Mouse (Mus musculus) myocyte (in vitro differentiated cells): ENCODE measurements around the gene Ppp6r1. TPM values are rescaled to one million over a fixed set of nuclear protein-coding genes. Genes with fewer than 3 reads are reported as not detected.

ENCODE experiments used
- H3K27me3 ChIP-seq: one replicate; pipeline ENCODE4 v1.6.1; 2011; ENCODE audit not compliant: control insufficient read depth, insufficient read depth, insufficient read length
- H3K36me3 ChIP-seq: one replicate; pipeline ENCODE4 v1.6.1; 2011; ENCODE audit not compliant: control insufficient read depth, insufficient read depth
- H3K4me2 ChIP-seq: one replicate; pipeline ENCODE4 v1.6.1; 2011; ENCODE audit warnings: low read depth, control low read depth
- H3K4me3 ChIP-seq: one replicate; pipeline ENCODE4 v1.5.1; 2011; ENCODE audit warnings: mild to moderate bottlenecking, control low read depth, moderate library complexity
- H3K79me2 ChIP-seq: one replicate; pipeline ENCODE4 v1.6.1; 2011; ENCODE audit not compliant: control insufficient read depth, insufficient read depth
- H3ac ChIP-seq: one replicate; pipeline ENCODE4 v1.6.1; 2011; ENCODE audit not compliant: control insufficient read depth, insufficient read length
- CEBPB ChIP-seq: IDR thresholded peaks from 2 replicates; pipeline ENCODE4 v1.6.1; 2011; ENCODE audit warnings: mild to moderate bottlenecking, moderate library complexity; ENCODE audit not compliant: poor library complexity, insufficient read depth, severe bottlenecking
- E2F4 ChIP-seq: IDR thresholded peaks from one replicate; pipeline ENCODE4 v1.6.1; 2011; ENCODE audit warnings: mild to moderate bottlenecking, control low read depth, moderate library complexity; ENCODE audit not compliant: insufficient read depth
- MAX ChIP-seq: IDR thresholded peaks from one replicate; pipeline ENCODE4 v1.6.1; 2011; ENCODE audit warnings: low read depth, mild to moderate bottlenecking, control low read depth
- MYOD1 ChIP-seq, 3 experiments: IDR thresholded peaks; one replicate each; pipeline ENCODE4 v1.6.1; 2011; ENCODE audit warnings: control low read depth in 2 of 3, low read depth in 2 of 3, mild to moderate bottlenecking in 2 of 3, moderate library complexity in 1 of 3; ENCODE audit not compliant: insufficient read length in 2 of 3, control insufficient read depth in 1 of 3
- MYOG ChIP-seq, 3 experiments: IDR thresholded peaks; one replicate each; pipeline ENCODE4 v1.6.1; 2011; ENCODE audit warnings: control low read depth in 2 of 3, low read depth in 2 of 3, mild to moderate bottlenecking in 2 of 3; ENCODE audit not compliant: insufficient read length in 2 of 3, control insufficient read depth in 1 of 3, insufficient read depth in 1 of 3
- POLR2A ChIP-seq: IDR thresholded peaks from one replicate; pipeline ENCODE4 v1.6.1; 2011; ENCODE audit warnings: low read depth, mild to moderate bottlenecking, control low read depth, moderate library complexity; ENCODE audit not compliant: insufficient read length
- POLR2AphosphoS2 ChIP-seq: IDR thresholded peaks from one replicate; pipeline ENCODE4 v1.6.1; 2011; ENCODE audit warnings: low read depth, control low read depth; ENCODE audit not compliant: insufficient read length
- REST ChIP-seq: IDR thresholded peaks from one replicate; pipeline ENCODE4 v1.6.1; 2011; ENCODE audit warnings: mild to moderate bottlenecking, control low read depth, moderate library complexity; ENCODE audit not compliant: insufficient read depth, insufficient read length
- SRF ChIP-seq: IDR thresholded peaks from one replicate; pipeline ENCODE4 v1.6.1; 2011; ENCODE audit warnings: low read depth; ENCODE audit not compliant: control insufficient read depth, insufficient read length
- TCF12 ChIP-seq: IDR thresholded peaks from one replicate; pipeline ENCODE4 v1.6.1; 2011; ENCODE audit warnings: mild to moderate bottlenecking, control low read depth; ENCODE audit not compliant: poor library complexity, insufficient read depth, severe bottlenecking
- TCF3 ChIP-seq: IDR thresholded peaks from one replicate; pipeline ENCODE4 v1.6.1; 2011; ENCODE audit warnings: low read depth, control low read depth; ENCODE audit not compliant: insufficient read length
- USF1 ChIP-seq: IDR thresholded peaks from one replicate; pipeline ENCODE4 v1.6.1; 2011; ENCODE audit warnings: low read depth, mild to moderate bottlenecking, control low read depth, moderate library complexity
- polyA plus RNA-seq: library from polyadenylated mRNA; unstranded; fragments of >200 nt; fragmentation: generic; extraction: Trizol; gene quantifications from one replicate; pipeline ENCODE4 v1.2.1, GENCODE M21; 2012; ENCODE audit warnings: missing spikeins

The Ppp6r1 gene
- polyA plus RNA-seq, 1 experiment, result 46.1 TPM

GRCm38 (mm10) chr7:4668506-4668905, 9.7 kb upstream of the Ppp6r1 start:
- Histone ChIP-seq H3K27me3 (no peaks in the 10 kb centered on the region), H3K36me3 (peaks cover 6% of the 10 kb centered on the region), H3K79me2 (no peaks in the 10 kb centered on the region), H3K4me3 (no peak overlapping the region), H3K4me2 (no peak overlapping the region), H3ac (no peak overlapping the region)
- no peak for TF ChIP-seq TCF12

GRCm38 (mm10) chr7:4666871-4667270, 8.1 kb upstream of the Ppp6r1 start:
- Histone ChIP-seq H3K4me2 (no peak overlapping the region), H3K4me3 (no peak overlapping the region), H3ac (no peak overlapping the region), H3K79me2 (no peaks in the 10 kb centered on the region), H3K36me3 (peaks cover 6% of the 10 kb centered on the region), H3K27me3 (no peaks in the 10 kb centered on the region)
- TF ChIP-seq E2F4 (no peak), MYOD1 (IDR thresholded peaks at IDR 0.05; ENCODE audit: control insufficient read depth in 1 of 3, insufficient read length in 2 of 3, low read depth in 2 of 3) (no peak), TCF12 (no peak), TCF3 (no peak), POLR2A (no peak), POLR2AphosphoS2 (no peak), SRF (no peak), USF1 (no peak), CEBPB (no peak), MYOG (IDR thresholded peaks at IDR 0.05; ENCODE audit: control insufficient read depth in 1 of 3, insufficient read depth in 1 of 3, insufficient read length in 2 of 3, low read depth in 2 of 3) (no peak), REST (no peak), MAX (no peak)

GRCm38 (mm10) chr7:4663742-4664141, 4.9 kb upstream of the Ppp6r1 start:
- Histone ChIP-seq H3K27me3 (no peaks in the 10 kb centered on the region), H3ac (no peak overlapping the region), H3K4me2 (no peak overlapping the region), H3K4me3 (no peak overlapping the region), H3K79me2 (no peaks in the 10 kb centered on the region), H3K36me3 (no peaks in the 10 kb centered on the region)
- no peak for TF ChIP-seq SRF
- TF ChIP-seq CEBPB, result no peak
- no peak for TF ChIP-seq E2F4
- no peak for TF ChIP-seq POLR2AphosphoS2
- no peak for TF ChIP-seq USF1
- TF ChIP-seq REST, result no peak
- TF ChIP-seq MYOG (IDR thresholded peaks at IDR 0.05; ENCODE audit: control insufficient read depth in 1 of 3, insufficient read depth in 1 of 3, insufficient read length in 2 of 3, low read depth in 2 of 3), result no peak
- no peak for TF ChIP-seq POLR2A

- no peaks in the 10 kb centered on the region for H3K36me3 ChIP-seq
- peaks cover under 1% of the 10 kb centered on the region for H3K79me2 ChIP-seq
- H3K4me2 ChIP-seq, result no peak overlapping the region
- TF ChIP-seq TCF3, result no peak
- no peak overlapping the region for H3K4me3 ChIP-seq
- H3ac ChIP-seq, result no peak overlapping the region
- H3K27me3 ChIP-seq, result no peaks in the 10 kb centered on the region
Observed at GRCm38 (mm10) chr7:4663179-4663578, 4.4 kb upstream of the Ppp6r1 start.

- Histone ChIP-seq H3K27me3 (no peaks in the 10 kb centered on the region), H3K79me2 (peaks cover 33% of the 10 kb centered on the region), H3ac (peak overlapping the region; percentile 29), H3K4me2 (peak overlapping the region; percentile 99), H3K36me3 (no peaks in the 10 kb centered on the region), H3K4me3 (peak overlapping the region; percentile 66)
- TF ChIP-seq TCF3 (no peak), USF1 (no peak), POLR2A (no peak)
Observed at GRCm38 (mm10) chr7:4659911-4660443, 1.2 kb upstream of the Ppp6r1 start.

- Histone ChIP-seq H3K4me2 (peak overlapping the region; percentile 84), H3ac (peak overlapping the region; percentile 29), H3K4me3 (peak overlapping the region; percentile 66), H3K27me3 (no peaks in the 10 kb centered on the region), H3K36me3 (no peaks in the 10 kb centered on the region), H3K79me2 (peaks cover 50% of the 10 kb centered on the region)
- TF ChIP-seq POLR2AphosphoS2, result no peak
- no peak for TF ChIP-seq USF1
- no peak for TF ChIP-seq TCF12
- no peak for TF ChIP-seq CEBPB
- TF ChIP-seq MYOD1 (IDR thresholded peaks at IDR 0.05; ENCODE audit: control insufficient read depth in 1 of 3, insufficient read length in 2 of 3, low read depth in 2 of 3), result no peak
- no peak for TF ChIP-seq REST
- TF ChIP-seq MYOG (IDR thresholded peaks at IDR 0.05; ENCODE audit: control insufficient read depth in 1 of 3, insufficient read depth in 1 of 3, insufficient read length in 2 of 3, low read depth in 2 of 3), result no peak
- no peak for TF ChIP-seq MAX
- no peak for TF ChIP-seq TCF3
- TF ChIP-seq SRF, result no peak
- no peak for TF ChIP-seq E2F4
- no peak for TF ChIP-seq POLR2A
Observed at GRCm38 (mm10) chr7:4658128-4658907, 501 bp downstream of the Ppp6r1 start.
